Mouse (Mus musculus) megakaryocyte, embryonic 14.5 days (primary cell): ENCODE data around the gene Ypel2. TPM values are rescaled to one million over a fixed set of nuclear protein-coding genes. Genes with fewer than 3 reads are reported as not detected.

Source experiments
- H3K27me3 ChIP-seq: replicated peaks from 2 replicates; pipeline ENCODE3; 2012; ENCODE audit warnings: inconsistent platforms
- H3K36me3 ChIP-seq: replicated peaks from 2 replicates; pipeline ENCODE3; 2012; ENCODE audit warnings: low read length, inconsistent platforms, mixed read lengths
- H3K4me1 ChIP-seq: 2 replicates; pipeline ENCODE4 v1.6.1; 2012; ENCODE audit warnings: inconsistent platforms
- H3K4me3 ChIP-seq: replicated peaks from 2 replicates; pipeline ENCODE3; 2012; ENCODE audit warnings: moderate library complexity, mild to moderate bottlenecking, inconsistent platforms
- H3K9me3 ChIP-seq: 2 replicates; pipeline ENCODE4 v1.6.1; 2012; ENCODE audit warnings: inconsistent platforms
- FLI1 ChIP-seq: IDR thresholded peaks from 2 replicates; pipeline ENCODE4 v1.6.1; 2012; ENCODE audit warnings: low read length, inconsistent platforms, mixed read lengths
- GATA1 ChIP-seq: IDR thresholded peaks from 3 replicates; pipeline ENCODE4 v1.6.1; 2012; ENCODE audit warnings: mixed read lengths, low read length, inconsistent platforms, borderline replicate concordance
- polyA plus RNA-seq: library from polyadenylated mRNA; stranded (reverse); fragments of >175 nt; gene quantifications from 2 replicates; pipeline ENCODE4 v1.2.3, GENCODE M21; 2012; ENCODE audit warnings: low replicate concordance; ENCODE audit not compliant: insufficient read depth

Gene Ypel2
- polyA plus RNA-seq, 1 experiment = 1.7 TPM

DNA sequence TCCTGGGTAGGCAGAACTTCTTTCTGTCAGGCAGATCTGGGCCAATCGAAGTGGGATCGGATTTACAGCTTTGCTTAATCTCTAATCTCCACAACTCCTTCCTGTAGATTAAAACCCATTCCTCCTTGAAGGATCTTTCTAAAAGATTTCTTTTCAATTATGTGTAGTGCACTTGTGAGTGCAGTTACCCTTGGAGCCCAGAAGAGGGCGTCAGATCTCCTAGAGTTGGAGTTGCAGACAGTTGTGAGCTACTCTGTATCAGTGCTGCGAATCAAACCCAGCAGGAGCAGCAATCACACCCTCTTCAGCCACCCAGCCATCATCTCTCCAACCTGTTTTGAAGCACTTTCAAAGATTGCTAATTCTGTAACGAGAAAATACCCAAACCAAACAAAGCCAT lies 26.9 kb upstream of the Ypel2 start:
- Histone ChIP-seq H3K9me3 (peaks cover 10% of the 10 kb centered on the region), H3K36me3 (no peaks in the 10 kb centered on the region), H3K4me3 (no peak overlapping the region), H3K27me3 (peaks cover 4% of the 10 kb centered on the region), H3K4me1 (peaks cover 10% of the 10 kb centered on the region)
- TF ChIP-seq GATA1 (no peak), FLI1 (no peak)

- H3K27me3 ChIP-seq = peaks cover 4% of the 10 kb centered on the region
- no peaks in the 10 kb centered on the region for H3K36me3 ChIP-seq
- H3K9me3 ChIP-seq = peaks cover 10% of the 10 kb centered on the region
- TF ChIP-seq FLI1 = no peak
- TF ChIP-seq GATA1 = no peak
- no peak overlapping the region for H3K4me3 ChIP-seq
- H3K4me1 ChIP-seq = peaks cover 10% of the 10 kb centered on the region
Observed at GRCm38 (mm10) chr11:87019431-87019830, 25.9 kb upstream of the Ypel2 start.

- TF ChIP-seq GATA1 = no peak
- no peaks in the 10 kb centered on the region for H3K36me3 ChIP-seq
- peaks cover 4% of the 10 kb centered on the region for H3K27me3 ChIP-seq
- peaks cover 10% of the 10 kb centered on the region for H3K9me3 ChIP-seq
- H3K4me3 ChIP-seq = no peak overlapping the region
- H3K4me1 ChIP-seq = peaks cover 6% of the 10 kb centered on the region; the same call in 1 of the 2 replicates
Observed at GRCm38 (mm10) chr11:87018081-87018480, 24.6 kb upstream of the Ypel2 start.

DNA sequence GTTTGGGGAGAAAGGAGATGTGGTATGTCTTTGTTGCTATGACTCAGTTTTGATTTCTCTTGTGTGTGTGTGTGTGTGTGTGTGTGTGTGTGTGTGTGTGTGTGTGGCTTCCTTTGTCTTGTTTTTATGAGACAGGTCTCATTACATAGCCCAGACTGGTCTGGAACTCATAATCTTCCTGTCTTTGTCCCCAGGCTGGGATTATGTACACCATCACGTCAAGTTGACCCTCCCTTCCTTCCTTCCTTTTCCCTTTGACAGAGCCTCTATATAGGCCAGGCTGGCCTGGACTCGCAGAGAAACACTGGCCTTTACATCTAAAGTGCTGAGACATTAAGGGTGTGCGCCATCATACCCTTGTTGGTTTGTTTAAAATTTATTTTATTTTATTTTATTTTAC lies 22.2 kb upstream of the Ypel2 start:
- Histone ChIP-seq H3K4me3 (no peak overlapping the region), H3K27me3 (peaks cover 4% of the 10 kb centered on the region), H3K4me1 (peaks cover 6% of the 10 kb centered on the region; the same call in 1 of the 2 replicates), H3K36me3 (no peaks in the 10 kb centered on the region), H3K9me3 (peaks cover 6% of the 10 kb centered on the region)
- TF ChIP-seq GATA1 = no peak
- TF ChIP-seq FLI1 = no peak

- peaks cover 7% of the 10 kb centered on the region for H3K27me3 ChIP-seq
- TF ChIP-seq GATA1 (no peak), FLI1 (no peak)
Observed at GRCm38 (mm10) chr11:87010476-87010875, 17.0 kb upstream of the Ypel2 start.

GRCm38 (mm10) chr11:87007371-87007770 lies 13.9 kb upstream of the Ypel2 start:
- H3K27me3 ChIP-seq = peaks cover 7% of the 10 kb centered on the region

More at GRCm38 (mm10) chr11:87010476-87010875, 17.0 kb upstream of the Ypel2 start:
- H3K4me3 ChIP-seq = no peak overlapping the region
- 0 out of 2 replicates have a peak, but pooled peaks cover 4% of the 10 kb centered on the region for H3K4me1 ChIP-seq
- no peaks in the 10 kb centered on the region for H3K36me3 ChIP-seq
- no peaks in the 10 kb centered on the region for H3K9me3 ChIP-seq

DNA sequence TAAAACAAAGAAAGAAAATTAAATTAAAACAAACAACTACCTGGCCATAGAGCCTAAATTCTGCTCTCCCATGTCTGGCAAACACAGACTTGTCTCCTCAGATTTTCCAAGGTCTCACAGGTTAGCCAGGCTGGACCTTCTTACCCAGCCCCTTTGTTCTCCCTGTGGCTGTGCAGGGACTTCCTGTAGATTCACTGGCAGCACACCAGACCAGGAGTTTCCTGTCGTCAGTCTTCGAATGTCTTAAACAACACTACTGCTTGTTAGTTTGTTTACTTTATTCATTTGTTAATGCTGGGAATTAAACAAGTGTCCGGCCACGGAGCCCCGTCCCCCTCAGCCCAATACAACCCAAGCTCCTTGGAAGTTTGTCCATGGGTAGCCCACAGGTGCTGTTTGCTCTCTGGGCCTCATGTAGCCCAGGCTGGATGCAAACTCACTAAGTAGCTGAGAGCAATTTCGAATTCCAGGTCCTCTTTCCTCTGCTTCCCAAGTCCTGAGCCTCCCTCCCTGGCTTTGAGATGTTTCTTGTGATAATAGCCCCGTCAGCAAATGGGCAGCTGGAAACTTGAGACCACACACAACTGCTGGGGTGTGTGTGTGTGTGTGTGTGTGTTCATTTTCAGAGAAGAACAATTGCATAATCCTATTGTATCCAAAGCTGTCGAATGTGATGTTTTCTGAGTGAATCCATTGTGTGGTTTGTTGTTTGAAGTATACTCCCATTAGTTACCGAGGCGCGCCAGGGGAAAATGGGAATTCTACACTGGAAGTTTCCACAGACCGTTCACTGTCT lies 11.7 kb upstream of the Ypel2 start:
- Histone ChIP-seq H3K9me3 (no peaks in the 10 kb centered on the region), H3K36me3 (no peaks in the 10 kb centered on the region), H3K27me3 (peaks cover 14% of the 10 kb centered on the region), H3K4me3 (no peak overlapping the region), H3K4me1 (peaks cover 11% of the 10 kb centered on the region)
- no peak for TF ChIP-seq GATA1
- TF ChIP-seq FLI1 = no peak

More at GRCm38 (mm10) chr11:87007371-87007770, 13.9 kb upstream of the Ypel2 start:
- H3K4me1 ChIP-seq = peaks cover 7% of the 10 kb centered on the region
- no peaks in the 10 kb centered on the region for H3K9me3 ChIP-seq
- H3K4me3 ChIP-seq = no peak overlapping the region
- TF ChIP-seq GATA1 (no peak), FLI1 (no peak)
- no peaks in the 10 kb centered on the region for H3K36me3 ChIP-seq

- peaks cover 11% of the 10 kb centered on the region for H3K27me3 ChIP-seq
- H3K9me3 ChIP-seq = no peaks in the 10 kb centered on the region
- H3K4me3 ChIP-seq = no peak overlapping the region
- H3K36me3 ChIP-seq = no peaks in the 10 kb centered on the region
- TF ChIP-seq GATA1 (no peak), FLI1 (no peak)
- H3K4me1 ChIP-seq = peaks cover 11% of the 10 kb centered on the region
Observed at GRCm38 (mm10) chr11:87002078-87002829, 8.7 kb upstream of the Ypel2 start.

- Histone ChIP-seq H3K4me1 (peaks cover 14% of the 10 kb centered on the region), H3K36me3 (no peaks in the 10 kb centered on the region), H3K9me3 (no peaks in the 10 kb centered on the region), H3K27me3 (peaks cover 11% of the 10 kb centered on the region), H3K4me3 (no peak overlapping the region)
- TF ChIP-seq GATA1 (no peak), FLI1 (no peak)
Observed at GRCm38 (mm10) chr11:87001217-87001616, 7.7 kb upstream of the Ypel2 start.

GRCm38 (mm10) chr11:86996266-86996665 lies 2.8 kb upstream of the Ypel2 start:
- no peaks in the 10 kb centered on the region for H3K9me3 ChIP-seq
- TF ChIP-seq FLI1 (no peak), GATA1 (no peak)
- H3K27me3 ChIP-seq = peaks cover 28% of the 10 kb centered on the region
- peaks cover 44% of the 10 kb centered on the region for H3K4me1 ChIP-seq
- H3K4me3 ChIP-seq = no peak overlapping the region
- H3K36me3 ChIP-seq = no peaks in the 10 kb centered on the region
